Mouse (Mus musculus): ENCODE measurements around the gene Fgf22.

The Fgf22 gene

GRCm38 (mm10) chr10:79792339-79793040, 37.6 kb downstream of the Fgf22 start:
- no peak for DNase-seq (ENCODE audit: low spot score in 2 of 2)

- DNase-seq (ENCODE audit: low spot score in 2 of 2), result peak; percentile 70 to 80
These were observed 38.3 kb downstream of the Fgf22 start, which contains the start of gene Palm for GRCm38 (mm10) chr10:79793051-79793737. Gene Palm (plus strand): TSS chr10:79793572.

GRCm38 (mm10) chr10:79793738-79794490, 39.0 kb downstream of the Fgf22 start:
- no peak for DNase-seq (ENCODE audit: low spot score in 2 of 2)

- peak; percentile 71 to 75 for DNase-seq (ENCODE audit: low spot score in 2 of 2)
These were observed 39.6 kb downstream of the Fgf22 start for GRCm38 (mm10) chr10:79794491-79794931.

- DNase-seq (ENCODE audit: low spot score in 2 of 2), result no peak
These were observed 41.0 kb downstream of the Fgf22 start for GRCm38 (mm10) chr10:79795905-79796304.

- DNase-seq (ENCODE audit: low spot score in 2 of 2), result no peak
These were observed 42.5 kb downstream of the Fgf22 start for GRCm38 (mm10) chr10:79797326-79797725.

GRCm38 (mm10) chr10:79798289-79798928, 43.5 kb downstream of the Fgf22 start:
- no peak for DNase-seq (ENCODE audit: low spot score in 2 of 2)

- DNase-seq (ENCODE audit: low spot score in 2 of 2), result no peak
These were observed 45.6 kb downstream of the Fgf22 start for GRCm38 (mm10) chr10:79800508-79800907.

- no peak for DNase-seq (ENCODE audit: low spot score in 2 of 2)
These were observed 47.0 kb downstream of the Fgf22 start for GRCm38 (mm10) chr10:79801837-79802236.

GRCm38 (mm10) chr10:79802331-79802971, 47.6 kb downstream of the Fgf22 start:
- no peak for DNase-seq (ENCODE audit: low spot score in 2 of 2)

- no peak for DNase-seq (ENCODE audit: low spot score in 2 of 2)
These were observed 48.9 kb downstream of the Fgf22 start for GRCm38 (mm10) chr10:79803716-79804323.

- DNase-seq (ENCODE audit: low spot score in 2 of 2), result no peak
These were observed 50.8 kb downstream of the Fgf22 start for GRCm38 (mm10) chr10:79805636-79806035.

- no peak for DNase-seq (ENCODE audit: low spot score in 2 of 2)
These were observed 51.5 kb downstream of the Fgf22 start for GRCm38 (mm10) chr10:79806331-79806730.

GRCm38 (mm10) chr10:79806972-79807371, 52.1 kb downstream of the Fgf22 start:
- no peak for DNase-seq (ENCODE audit: low spot score in 2 of 2)

- DNase-seq (ENCODE audit: low spot score in 2 of 2), result no peak
These were observed 53.0 kb downstream of the Fgf22 start for GRCm38 (mm10) chr10:79807826-79808225.
